Mouse (Mus musculus) CH12.LX (cell line): ENCODE data around the gene Hand1. TPM values are rescaled to one million over a fixed set of nuclear protein-coding genes. Genes with fewer than 3 reads are reported as not detected.

Experiments used
- DNase-seq: peaks from one replicate; pipeline ENCODE4 v3.0.0-alpha.2; 2013; ENCODE audit errors: extremely low read depth
- H3K27ac ChIP-seq: 2 replicates; pipeline ENCODE4 v1.5.1; 2012; ENCODE audit warnings: low read depth, mild to moderate bottlenecking, control low read depth, moderate library complexity; ENCODE audit not compliant: insufficient read depth
- H3K27me3 ChIP-seq: replicated peaks from 2 replicates; pipeline ENCODE3; 2012; ENCODE audit warnings: inconsistent platforms
- H3K36me3 ChIP-seq, 2 experiments: replicated peaks in 1 of 2; 2 replicates each; pipeline versions ENCODE3 to v1.6.1; 2012; ENCODE audit warnings: inconsistent platforms in 1 of 2, low read length in 1 of 2, mild to moderate bottlenecking in 1 of 2, mixed read lengths in 1 of 2, moderate library complexity in 1 of 2; ENCODE audit not compliant: control insufficient read depth in 1 of 2, insufficient read depth in 1 of 2
- H3K4me1 ChIP-seq, 2 experiments: 2 replicates each; pipeline ENCODE4 v1.6.1; 2012; ENCODE audit warnings: inconsistent platforms in 1 of 2, moderate library complexity in 1 of 2; ENCODE audit not compliant: insufficient read depth in 2 of 2, control insufficient read depth in 1 of 2
- H3K4me2 ChIP-seq: 2 replicates; pipeline ENCODE4 v1.6.1; 2012; ENCODE audit warnings: low read depth, mild to moderate bottlenecking, control low read depth; ENCODE audit not compliant: poor library complexity, insufficient read depth, severe bottlenecking
- H3K4me3 ChIP-seq, 3 experiments: fragments of 150-350 bp in 1 of 3; sonication (generic) in 1 of 3; replicated peaks in 1 of 3; 2 replicates each; pipeline versions ENCODE3 to v1.5.1; 2011 to 2012; ENCODE audit warnings: low read depth in 2 of 3, low read length in 2 of 3, mild to moderate bottlenecking in 2 of 3, moderate library complexity in 2 of 3, control low read depth in 1 of 3, improper control_type of control experiment in 1 of 3, inconsistent platforms in 1 of 3, mixed read lengths in 1 of 3; ENCODE audit not compliant: poor library complexity in 1 of 3
- H3K79me2 ChIP-seq: replicated peaks from 2 replicates; pipeline ENCODE4 v1.6.1; 2012; ENCODE audit warnings: mild to moderate bottlenecking, moderate library complexity; ENCODE audit not compliant: control insufficient read depth, poor library complexity, insufficient read depth, severe bottlenecking; ENCODE audit errors: extremely low read depth
- H3K9ac ChIP-seq: 2 replicates; pipeline ENCODE4 v1.6.1; 2012; ENCODE audit warnings: low read depth, mild to moderate bottlenecking, control low read depth, moderate library complexity; ENCODE audit not compliant: insufficient read depth
- H3K9me3 ChIP-seq: replicated peaks from 2 replicates; pipeline ENCODE3; 2012; ENCODE audit warnings: low read length, inconsistent platforms, mixed read lengths
- CHD1 ChIP-seq: IDR thresholded peaks from 2 replicates; pipeline ENCODE4 v1.6.1; 2012; ENCODE audit warnings: low read depth, low read length, improper control_type of control experiment, inconsistent platforms
- CTCF ChIP-seq, 2 experiments: IDR thresholded peaks in 1 of 2; conservative IDR thresholded peaks in 1 of 2; 2 replicates each; pipeline ENCODE4 v1.5.1; 2011 to 2012; ENCODE audit warnings: low read depth in 2 of 2, low read length in 2 of 2, improper control_type of control experiment in 1 of 2, inconsistent platforms in 1 of 2, mild to moderate bottlenecking in 1 of 2, moderate library complexity in 1 of 2
- ELF1 ChIP-seq: IDR thresholded peaks from 2 replicates; pipeline ENCODE4 v1.6.1; 2014; ENCODE audit warnings: low read depth, mild to moderate bottlenecking, inconsistent platforms, low read length, improper control_type of control experiment
- EP300 ChIP-seq: IDR thresholded peaks from 2 replicates; pipeline ENCODE4 v1.6.1; 2011; ENCODE audit warnings: low read length, improper control_type of control experiment
- ETS1 ChIP-seq: conservative IDR thresholded peaks from 2 replicates; pipeline ENCODE4 v1.6.1; 2012; ENCODE audit warnings: low read depth, mild to moderate bottlenecking, inconsistent platforms, low read length, improper control_type of control experiment, moderate library complexity
- KAT2A ChIP-seq: IDR thresholded peaks from 2 replicates; pipeline ENCODE4 v1.6.1; 2012; ENCODE audit warnings: low read length, improper control_type of control experiment, inconsistent platforms; ENCODE audit not compliant: insufficient replicate concordance
- MAFK ChIP-seq: IDR thresholded peaks from 2 replicates; pipeline ENCODE4 v1.6.1; 2011; ENCODE audit warnings: low read length, improper control_type of control experiment; ENCODE audit not compliant: insufficient replicate concordance
- MAZ ChIP-seq: IDR thresholded peaks from 2 replicates; pipeline ENCODE4 v1.6.1; 2012; ENCODE audit warnings: low read depth, mild to moderate bottlenecking, inconsistent platforms, low read length, improper control_type of control experiment, moderate library complexity
- MXI1 ChIP-seq: IDR thresholded peaks from 2 replicates; pipeline ENCODE4 v1.6.1; 2011; ENCODE audit warnings: mild to moderate bottlenecking, low read depth, low read length, improper control_type of control experiment
- MYC ChIP-seq: IDR thresholded peaks from 2 replicates; pipeline ENCODE4 v1.6.1; 2011; ENCODE audit warnings: low read depth, mild to moderate bottlenecking, improper control_type of control experiment, low read length
- POLR2A ChIP-seq: IDR thresholded peaks from 2 replicates; pipeline ENCODE4 v1.6.1; 2011; ENCODE audit warnings: low read depth, mild to moderate bottlenecking, improper control_type of control experiment, low read length
- RAD21 ChIP-seq: IDR thresholded peaks from 2 replicates; pipeline ENCODE4 v1.6.1; 2011; ENCODE audit warnings: low read depth, mild to moderate bottlenecking, low read length, improper control_type of control experiment, moderate library complexity
- RCOR1 ChIP-seq: conservative IDR thresholded peaks from 2 replicates; pipeline ENCODE4 v1.6.1; 2012; ENCODE audit warnings: low read depth, mild to moderate bottlenecking, inconsistent platforms, low read length, improper control_type of control experiment
- TBP ChIP-seq: conservative IDR thresholded peaks from 2 replicates; pipeline ENCODE4 v1.6.1; 2011; ENCODE audit warnings: low read depth, low read length, improper control_type of control experiment
- USF1 ChIP-seq: IDR thresholded peaks from 2 replicates; pipeline ENCODE4 v1.6.1; 2014; ENCODE audit warnings: low read depth, mild to moderate bottlenecking, inconsistent platforms, low read length, improper control_type of control experiment
- USF2 ChIP-seq: conservative IDR thresholded peaks from 2 replicates; pipeline ENCODE4 v1.6.1; 2011; ENCODE audit warnings: low read depth, low read length, improper control_type of control experiment
- ZKSCAN1 ChIP-seq: IDR thresholded peaks from 2 replicates; pipeline ENCODE4 v1.6.1; 2012; ENCODE audit warnings: low read depth, inconsistent platforms, low read length, improper control_type of control experiment, borderline replicate concordance
- ZMIZ1 ChIP-seq: IDR thresholded peaks from 2 replicates; pipeline ENCODE4 v1.6.1; 2012; ENCODE audit warnings: low read depth, mild to moderate bottlenecking, inconsistent platforms, low read length, improper control_type of control experiment
- ZNF384 ChIP-seq: IDR thresholded peaks from 2 replicates; pipeline ENCODE4 v1.6.1; 2012; ENCODE audit warnings: low read depth, low read length, improper control_type of control experiment, inconsistent platforms
- dilution Hi-C: fragments of 300-500 bp; cut with MboI; formaldehyde crosslinking; loops from 2 replicates; pipeline ENCODE4 v1.14.3; 2020; ENCODE audit warnings: low sequenced_read_pairs; ENCODE audit not compliant: extremely low pct_unique_long_range_greater_than_20kb, extremely low pct_ligation_motif_present
- in situ Hi-C: fragments of 300-500 bp; cut with MboI; formaldehyde crosslinking; loops from 3 replicates; pipeline ENCODE4 v1.14.3; 2019; ENCODE audit warnings: low sequenced_read_pairs, low pct_ligation_motif_present, low pct_unique_long_range_greater_than_20kb, mixed read lengths
- polyA plus RNA-seq: library from polyadenylated mRNA; unstranded; fragments of >175 nt; gene quantifications from 2 replicates; pipeline ENCODE4 v1.2.1, GENCODE M21; 2012; ENCODE audit warnings: low read depth; ENCODE audit not compliant: insufficient read length
- total RNA-seq, 2 experiments: library from RNA; depleted of rRNA; stranded (reverse); fragments of 300-350 nt in 1 of 2; fragments of >200 nt in 1 of 2; gene quantifications; 2 replicates each; pipeline ENCODE4 v1.2.3; 2012 to 2014

The Hand1 gene
- total and polyA plus RNA-seq, 3 experiments, result not detected

DNA sequence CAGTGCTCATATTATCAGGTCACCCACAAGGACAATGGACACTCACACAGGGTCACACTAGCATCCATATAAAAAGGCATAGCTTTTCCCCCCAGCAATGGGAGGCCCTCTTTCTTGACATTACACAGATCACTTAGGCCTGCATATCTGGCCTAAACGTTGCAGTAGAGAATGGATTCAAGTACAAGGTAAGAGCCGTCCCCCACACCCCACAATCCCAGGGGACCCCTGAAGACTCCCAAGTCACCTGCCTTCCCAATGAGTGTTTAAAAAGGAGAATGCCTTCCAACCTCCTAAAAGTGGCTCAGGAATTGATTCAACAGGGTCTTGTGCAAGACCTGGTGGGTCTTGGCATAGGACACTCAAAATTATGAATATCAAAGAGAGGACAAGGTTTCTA, 2.7 kb upstream of the Hand1 start:
- DNase-seq, result no peak
- H3K4me2 ChIP-seq, result no peak overlapping the region
- dilution Hi-C loops, result no loop called here
- H3K9me3 ChIP-seq, result no peaks in the 10 kb centered on the region
- H3K27me3 ChIP-seq, result peaks cover 87% of the 10 kb centered on the region
- no peak for TF ChIP-seq KAT2A
- TF ChIP-seq MAFK, result no peak
- TF ChIP-seq TBP, result no peak
- no peak for TF ChIP-seq ZNF384
- no peak for TF ChIP-seq ZMIZ1
- TF ChIP-seq POLR2A, result no peak
- no peak for TF ChIP-seq ELF1
- TF ChIP-seq, all 38 proteins: peak for 0
- Histone ChIP-seq H3K9ac (no peak overlapping the region), H3K36me3 (no peaks in the 10 kb centered on the region), H3K27ac (no peak overlapping the region), H3K4me3 (no peak overlapping the region), H3K79me2 (no peaks in the 10 kb centered on the region), H3K4me1 (no peaks in the 10 kb centered on the region)
- in situ Hi-C loops, result no loop called here

DNA sequence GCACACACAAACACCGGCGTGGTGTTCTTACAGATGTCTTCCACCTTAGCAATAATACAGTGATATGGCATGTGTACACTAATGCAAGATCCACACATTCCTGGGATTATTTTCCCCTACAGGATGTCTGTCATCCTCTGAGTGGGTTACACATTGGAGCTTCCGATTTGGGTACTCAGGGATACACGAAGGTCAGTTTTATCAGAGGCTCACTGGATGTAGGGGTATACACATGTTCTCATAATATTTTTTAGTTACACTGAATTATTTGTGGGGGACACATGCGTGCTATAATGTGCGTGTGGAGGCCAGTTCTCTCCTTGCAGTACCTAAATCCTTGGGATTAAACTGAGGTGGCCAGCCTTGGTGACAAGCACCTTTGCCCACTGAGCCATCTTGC, 1.4 kb upstream of the Hand1 start:
- H3K27me3 ChIP-seq, result peaks cover 87% of the 10 kb centered on the region
- no peak overlapping the region for H3K4me2 ChIP-seq

DNA sequence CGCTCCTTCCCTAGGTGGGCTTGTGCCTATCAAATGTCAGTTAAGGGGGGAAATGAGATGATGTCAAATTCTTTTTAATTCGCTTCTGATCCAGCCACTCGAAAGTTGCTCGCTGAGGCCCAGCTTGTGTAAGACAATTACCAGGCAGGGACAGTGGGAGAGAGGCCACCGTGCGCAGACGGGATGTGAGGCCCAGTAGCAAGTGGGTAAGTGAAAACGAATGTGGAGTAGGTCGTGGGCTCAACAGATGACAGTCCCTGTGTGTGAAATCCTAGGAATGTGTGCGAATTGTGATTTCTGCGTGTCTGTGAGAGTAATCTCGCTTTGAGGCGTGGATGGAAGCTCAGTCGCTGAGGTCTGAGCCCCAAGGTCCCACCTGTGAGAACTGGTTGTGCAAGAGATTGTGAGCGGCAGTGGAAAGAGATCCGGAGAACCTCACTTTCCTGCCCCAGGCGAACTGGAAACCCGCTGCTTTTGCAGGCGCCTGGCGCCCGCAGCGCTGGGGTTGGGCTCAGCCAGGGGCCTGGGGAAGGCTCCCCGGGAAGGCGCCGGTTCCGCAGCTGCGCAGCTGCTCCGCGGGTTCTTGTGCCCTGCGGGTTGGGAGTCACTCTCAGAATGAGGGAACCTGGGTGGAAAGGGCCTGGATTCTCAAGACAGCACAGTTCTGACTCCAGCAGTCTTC, 819 bp upstream of the Hand1 start:
- Histone ChIP-seq H3K79me2 (no peaks in the 10 kb centered on the region), H3K36me3 (no peaks in the 10 kb centered on the region), H3K4me3 (no peak overlapping the region), H3K4me2 (no peak overlapping the region), H3K9ac (no peak overlapping the region), H3K27me3 (peaks cover 88% of the 10 kb centered on the region), H3K4me1 (no peaks in the 10 kb centered on the region), H3K9me3 (no peaks in the 10 kb centered on the region), H3K27ac (no peak overlapping the region)
- no peak for DNase-seq
- TF ChIP-seq ZMIZ1, result no peak
- no peak for TF ChIP-seq RAD21
- no peak for TF ChIP-seq ELF1
- in situ Hi-C loops, result no loop called here
- dilution Hi-C loops, result no loop called here

More for the DNA sequence above, 1.4 kb upstream of the Hand1 start:
- Histone ChIP-seq H3K4me3 (no peak overlapping the region), H3K9me3 (no peaks in the 10 kb centered on the region), H3K79me2 (no peaks in the 10 kb centered on the region), H3K4me1 (no peaks in the 10 kb centered on the region), H3K27ac (no peak overlapping the region), H3K36me3 (no peaks in the 10 kb centered on the region), H3K9ac (no peak overlapping the region)
- dilution Hi-C loops (no loop called here), in situ Hi-C loops (no loop called here)
- no peak for DNase-seq
- TF ChIP-seq POLR2A, result no peak
- TF ChIP-seq MYC, result no peak
- TF ChIP-seq USF1, result no peak
- TF ChIP-seq MAZ, result no peak
- no peak for TF ChIP-seq CTCF (conservative IDR thresholded peaks at IDR 0.05 in 1 of 2, IDR thresholded peaks at IDR 0.05 in 1 of 2; ENCODE audit: low read depth in 2 of 2, low read length in 2 of 2)
- no peak for TF ChIP-seq MXI1
- TF ChIP-seq ZKSCAN1, result no peak
- TF ChIP-seq RCOR1, result no peak
- TF ChIP-seq CHD1, result no peak
- no peak for TF ChIP-seq ZMIZ1
- no peak for TF ChIP-seq USF2
- TF ChIP-seq RAD21, result no peak
- no peak for TF ChIP-seq EP300
- no peak for TF ChIP-seq ETS1
- no peak for TF ChIP-seq KAT2A
